Mouse (Mus musculus) limb, embryonic 11.5 days (tissue): ENCODE measurements around the gene Gm10945. TPM values are rescaled to one million over a fixed set of nuclear protein-coding genes. Genes with fewer than 3 reads are reported as not detected.

ENCODE experiments used
- ATAC-seq: fragments of 200-750 bp; cut with Nextera tagmentation; 2 replicates; pipeline ENCODE4 v1.8.0; 2017; ENCODE audit warnings: low read depth; ENCODE audit not compliant: insufficient number of reproducible peaks, low FRiP score, low TSS enrichment
- DNase-seq: peaks from one replicate; pipeline ENCODE4 v3.0.0-alpha.2; 2015; ENCODE audit warnings: low spot score
- H3K27ac ChIP-seq: fragments of 300-500 bp; sonication (generic); replicated peaks from 2 replicates; pipeline ENCODE4 v1.5.1; 2014; ENCODE audit warnings: low read depth, mild to moderate bottlenecking, low read length
- H3K27me3 ChIP-seq: fragments of 300-500 bp; sonication (generic); 2 replicates; pipeline ENCODE4 v1.6.1; 2014; ENCODE audit warnings: mild to moderate bottlenecking, low read length, mixed read lengths; ENCODE audit not compliant: control insufficient read depth, insufficient read depth
- H3K36me3 ChIP-seq: fragments of 300-500 bp; sonication (generic); 2 replicates; pipeline ENCODE4 v1.6.1; 2014; ENCODE audit warnings: mild to moderate bottlenecking, low read length, moderate library complexity, mixed read lengths; ENCODE audit not compliant: control insufficient read depth, insufficient read depth
- H3K4me1 ChIP-seq: fragments of 300-500 bp; sonication (generic); 2 replicates; pipeline ENCODE4 v1.6.1; 2014; ENCODE audit warnings: low read length, mixed read lengths; ENCODE audit not compliant: control insufficient read depth, insufficient read depth
- H3K4me2 ChIP-seq: fragments of 300-500 bp; sonication (generic); 2 replicates; pipeline ENCODE4 v1.6.1; 2014; ENCODE audit warnings: low read depth, mild to moderate bottlenecking, moderate library complexity; ENCODE audit not compliant: severe bottlenecking
- H3K4me3 ChIP-seq: fragments of 300-500 bp; sonication (generic); 2 replicates; pipeline ENCODE4 v1.5.1; 2014; ENCODE audit warnings: low read depth, low read length
- H3K9ac ChIP-seq: fragments of 300-500 bp; sonication (generic); 2 replicates; pipeline ENCODE4 v1.6.1; 2014; ENCODE audit warnings: mild to moderate bottlenecking, low read length
- H3K9me3 ChIP-seq: fragments of 300-500 bp; sonication (generic); 2 replicates; pipeline ENCODE4 v1.6.1; 2016; ENCODE audit warnings: low read length; ENCODE audit not compliant: control insufficient read depth
- WGBS: fragments of 180-500 bp; shearing (Covaris S2); extraction: QIAGEN DNeasy Blood & Tissue Kit; methylation state at CpG from one replicate; pipeline ENCODE4 v1.1.7; 2014; 5-methylcytosine and 5-hydroxymethylcytosine counted together
- polyA plus RNA-seq: library from polyadenylated mRNA; unstranded; fragments of >200 nt; fragmentation: Nextera tagmentation; extraction: Ambion mirVana; gene quantifications from 2 replicates; pipeline ENCODE4 v1.2.1, GENCODE M21; 2014

The Gm10945 gene
- polyA plus RNA-seq, 1 experiment from 2014 or later = not detected

DNA sequence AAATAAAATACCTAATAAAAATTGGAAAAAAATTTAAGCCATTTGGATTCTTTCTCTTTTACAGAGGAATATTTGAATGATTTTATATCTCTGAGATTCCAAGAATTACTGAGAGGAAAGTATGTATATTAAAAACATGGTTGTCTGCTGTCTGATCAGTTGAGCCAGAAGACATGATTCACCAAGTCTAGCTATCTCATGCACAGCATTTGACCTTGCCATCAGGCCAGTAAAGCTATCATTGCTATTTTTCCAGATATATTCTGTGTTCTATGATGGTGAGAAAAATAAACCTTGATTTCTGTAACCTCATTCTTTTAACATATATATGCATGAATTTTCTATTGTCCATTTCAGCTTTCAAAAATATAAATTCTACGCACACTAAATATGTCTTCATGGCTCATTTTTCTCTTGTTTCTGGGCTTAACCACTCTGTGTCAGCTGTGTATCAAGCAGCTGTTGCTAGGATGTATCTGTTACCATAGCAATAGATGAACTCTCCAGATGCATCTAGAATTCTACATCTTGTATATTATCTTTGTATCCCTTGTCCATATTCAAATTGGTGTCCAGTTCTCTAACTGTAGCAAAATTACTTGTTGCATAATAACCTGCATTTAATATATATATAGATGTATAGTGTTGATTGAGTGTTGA, 56.2 kb downstream of the Gm10945 start:
- no peak overlapping the region for H3K4me3 ChIP-seq
- no peaks in the 10 kb centered on the region for H3K4me1 ChIP-seq
- H3K4me2 ChIP-seq = no peak overlapping the region
- no peaks in the 10 kb centered on the region for H3K9me3 ChIP-seq
- H3K27me3 ChIP-seq = no peaks in the 10 kb centered on the region
- ATAC-seq = no peak
- WGBS = 92% methylated on average over 1 of the region's 1 CpGs
- no peak overlapping the region for H3K27ac ChIP-seq
- no peaks in the 10 kb centered on the region for H3K36me3 ChIP-seq
- DNase-seq = no peak
- no peak overlapping the region for H3K9ac ChIP-seq

GRCm38 (mm10) chr10:6694218-6694850, 67.2 kb downstream of the Gm10945 start:
- DNase-seq (peak; percentile 64), ATAC-seq (no peak)
- 56% methylated on average over 13 of the region's 13 CpGs for WGBS
- Histone ChIP-seq H3K4me2 (no peak overlapping the region), H3K27me3 (no peaks in the 10 kb centered on the region), H3K4me1 (no peaks in the 10 kb centered on the region), H3K4me3 (no peak overlapping the region), H3K36me3 (no peaks in the 10 kb centered on the region), H3K9ac (no peak overlapping the region), H3K27ac (no peak overlapping the region), H3K9me3 (no peaks in the 10 kb centered on the region)

Other genes with a start within 250 kb of the Gm10945 start
- not detected in 2 replicates for gene Oprm1, start 3.3 kb downstream of the Gm10945 start, polyA plus RNA-seq